Mouse (Mus musculus): ENCODE data around the gene Ugt1a6a.
"Not testable (repeated sequence)": the region's sequence is repeated elsewhere in the genome, so short reads cannot be mapped to it uniquely, and the experiment has no call there.

DNA sequence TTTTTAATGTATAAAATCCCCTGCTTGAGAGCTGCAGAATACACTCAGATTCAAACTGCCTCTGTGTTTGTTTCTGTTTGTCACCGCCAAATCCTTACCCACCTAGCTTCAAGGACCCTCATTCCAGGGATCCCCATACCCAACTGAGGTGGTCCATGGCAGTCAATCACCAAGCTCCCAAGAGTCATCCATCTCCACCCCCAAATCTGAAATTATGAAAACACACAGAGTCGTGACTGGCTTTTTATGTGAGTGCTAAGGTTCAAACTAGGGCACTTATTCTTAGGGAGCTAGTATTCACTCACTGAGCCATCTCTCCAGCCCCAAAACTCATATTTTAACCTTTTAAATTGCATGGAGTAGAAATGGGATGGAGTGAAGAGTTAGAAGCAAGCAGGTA, 90.7 kb downstream of the Ugt1a6a start:
- TF ChIP-seq CTCF (IDR thresholded peaks at IDR 0.05; ENCODE audit: control insufficient read depth, insufficient read depth, insufficient read length); MYOG (IDR thresholded peaks at IDR 0.05; ENCODE audit: control insufficient read depth, extremely low read depth, insufficient read length); CEBPB (IDR thresholded peaks at IDR 0.05; ENCODE audit: low read depth); USF1 (IDR thresholded peaks at IDR 0.05; ENCODE audit: low read depth); FOSL1 (IDR thresholded peaks at IDR 0.05; ENCODE audit: insufficient read depth, low read length, poor library complexity, severe bottlenecking); MAX (IDR thresholded peaks at IDR 0.05); MYOD1 (IDR thresholded peaks at IDR 0.05; ENCODE audit: control insufficient read depth, insufficient read length, low read depth): not testable (repeated sequence)
